Mouse (Mus musculus): ENCODE results near the gene Vmn1r11.

The Vmn1r11 gene

DNA sequence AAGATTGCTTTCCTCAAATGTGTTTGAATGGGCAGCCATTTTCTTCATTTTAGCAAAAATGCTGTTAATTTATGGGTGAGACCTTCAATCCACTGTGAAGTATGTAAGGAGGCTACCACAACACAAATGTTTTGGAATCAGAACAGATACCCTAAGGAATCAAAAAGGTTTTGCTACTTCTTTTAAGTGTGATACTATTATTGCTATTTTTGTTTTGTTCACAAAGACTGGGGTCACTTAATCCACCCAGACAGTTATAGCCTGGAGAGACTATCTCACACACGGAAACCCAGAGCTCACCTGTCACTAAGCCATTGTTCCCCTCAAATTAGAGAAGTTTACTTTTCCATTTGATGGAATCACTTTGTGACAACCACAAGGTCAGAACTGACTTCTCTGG is at the start of gene Vmn1r11:
Gene Vmn1r11, plus strand, starts transcription at position 301 of the 400 bp plus-strand sequence.
- no peak for DNase-seq

DNA sequence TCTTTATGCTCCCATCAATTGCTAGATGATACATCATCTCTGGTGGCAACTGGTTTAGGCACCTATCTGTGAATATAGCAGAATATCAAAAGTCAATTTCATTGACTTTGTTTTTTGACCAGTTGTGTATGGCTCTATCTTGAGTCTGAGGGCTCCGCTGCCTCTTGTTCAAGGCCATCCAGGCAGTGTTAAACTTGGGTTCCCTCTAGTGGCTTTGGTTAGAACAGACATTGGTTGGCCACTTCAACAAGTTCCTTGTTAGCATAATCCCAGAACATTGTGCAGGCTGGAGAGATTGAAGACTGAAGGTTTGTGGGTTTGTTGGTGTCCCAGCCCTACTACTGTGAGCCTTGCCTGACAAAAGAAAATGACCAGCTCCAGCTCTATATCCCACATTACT is 26.9 kb upstream of the Vmn1r11 start:
- DNase-seq, result no peak

DNA sequence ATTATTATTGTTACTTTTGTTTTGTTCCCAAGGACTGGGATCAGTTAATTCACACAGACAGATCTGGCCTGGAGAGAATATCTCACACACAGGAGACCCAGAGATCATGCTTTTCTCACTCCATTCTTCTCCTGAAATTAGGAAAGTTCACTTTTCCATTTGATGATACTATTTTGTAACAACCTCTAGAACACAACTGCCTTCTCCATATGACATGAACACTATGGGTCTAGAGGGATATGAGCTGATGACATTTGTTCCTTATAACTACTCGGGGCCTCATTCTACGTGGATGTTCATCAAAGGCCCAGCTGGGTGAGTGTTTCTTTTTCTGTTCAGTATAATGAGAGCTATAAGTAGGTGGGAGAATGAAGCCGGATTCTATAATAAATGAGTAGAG is 24.1 kb upstream of the Vmn1r11 start, which contains the start of gene Vmn1r10:
Gene Vmn1r10, plus strand, starts transcription at position 301 of the 400 bp plus-strand sequence.
- DNase-seq, result no peak

DNA sequence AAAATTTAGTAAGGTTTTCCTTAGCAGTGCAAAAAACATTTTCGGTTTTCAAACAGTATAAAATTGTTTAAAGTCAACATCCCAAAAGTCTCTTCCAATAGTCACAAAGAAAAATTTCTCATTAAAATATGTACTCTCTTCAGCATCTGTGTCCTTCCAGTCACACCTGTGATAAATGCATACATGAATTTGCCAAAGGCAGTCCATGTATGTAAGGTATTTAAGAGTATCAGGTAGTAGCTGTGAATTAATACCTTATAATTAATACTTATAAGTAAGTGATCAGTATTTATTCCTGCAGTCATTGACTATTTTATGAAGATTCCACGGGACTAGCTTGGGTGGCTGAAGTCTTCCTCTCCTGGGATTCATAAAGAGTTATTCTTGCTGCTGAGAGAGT is 23.4 kb downstream of the Vmn1r11 start, which contains the start of gene Vmn1r12:
Gene Vmn1r12, plus strand, starts transcription at position 301 of the 400 bp plus-strand sequence.
- no peak for DNase-seq

All from kidney, postnatal 25 days (tissue).